Mouse (Mus musculus): ENCODE measurements around the gene Maml1. TPM values are rescaled to one million over a fixed set of nuclear protein-coding genes. Genes with fewer than 3 reads are reported as not detected.
"Not testable (repeated sequence)": the region's sequence is repeated elsewhere in the genome, so short reads cannot be mapped to it uniquely, and the experiment has no call there.

Maml1 gene
- total RNA-seq (2021), result 1 to 10 TPM; 8.4 to 8.5 TPM

GRCm38 (mm10) chr11:50292190-50292855 is at the start of gene Maml1:
TSS of gene Maml1 (minus strand) at chr11:50292311.
- intact Hi-C loops (cut with DNase I), result loop anchor here (5.0 kb wide), 2 partner anchors 60 to 70 kb away; no protein-coding TSS in a partner anchor
- DNase-seq (ENCODE audit: extremely low spot score in 1 of 2, low spot score in 2 of 2), result peak; percentile 98

DNA sequence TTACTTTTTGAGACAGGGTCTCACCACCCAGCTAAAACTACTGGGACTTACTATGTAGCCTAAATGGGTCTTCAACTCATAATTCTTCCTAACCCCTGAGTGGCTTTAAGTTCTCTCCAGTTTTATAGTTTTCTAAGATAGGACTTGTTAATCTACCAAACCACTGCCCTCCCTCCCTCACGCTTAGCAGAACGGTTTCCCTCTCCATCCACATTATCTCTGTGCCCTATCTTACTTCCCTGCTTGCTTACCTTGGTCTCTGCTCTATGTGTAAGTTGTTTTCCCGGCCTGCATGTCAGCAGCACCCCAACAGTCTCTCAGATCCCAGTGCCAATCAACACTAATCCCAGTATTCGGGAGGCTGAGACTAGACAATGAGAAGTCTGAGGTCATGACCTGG is 44.8 kb upstream of the Maml1 start:
- intact Hi-C loops (cut with DNase I), result no loop called here
- no peak for DNase-seq (ENCODE audit: extremely low spot score in 1 of 2, low spot score in 2 of 2)

GRCm38 (mm10) chr11:50336126-50336525 is 44.0 kb upstream of the Maml1 start:
- intact Hi-C loops (cut with DNase I), result no loop called here
- no peak for DNase-seq (ENCODE audit: extremely low spot score in 1 of 2, low spot score in 2 of 2)

DNA sequence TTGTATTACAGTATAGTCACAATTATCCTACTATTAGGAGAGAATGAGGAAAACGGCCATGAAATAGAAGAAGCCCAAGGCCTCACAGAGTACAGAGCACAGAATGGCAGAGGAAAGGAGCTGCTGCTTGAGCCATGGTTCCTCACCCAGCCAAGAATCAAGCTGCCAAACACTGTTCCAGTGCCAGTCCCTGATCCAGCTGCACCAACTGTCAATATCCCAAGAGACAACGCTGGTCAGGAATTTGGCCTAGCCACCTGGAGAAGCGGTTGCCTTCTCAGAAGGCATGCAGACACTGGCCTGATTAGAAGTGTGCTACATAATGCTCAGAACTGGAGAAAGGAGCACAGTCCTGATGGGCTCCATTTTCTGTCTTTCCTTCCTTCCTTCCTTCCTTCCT is 41.1 kb upstream of the Maml1 start:
- DNase-seq (ENCODE audit: extremely low spot score in 1 of 2, low spot score in 2 of 2), result no peak
- intact Hi-C loops (cut with DNase I), result no loop called here

- intact Hi-C loops (cut with DNase I), result loop anchor here (5.0 kb wide), 1 partner anchor 33 kb away; no protein-coding TSS in a partner anchor
- no peak for DNase-seq (ENCODE audit: extremely low spot score in 1 of 2, low spot score in 2 of 2)
These were observed 37.3 kb upstream of the Maml1 start for GRCm38 (mm10) chr11:50329378-50329777.

- intact Hi-C loops (cut with DNase I), result loop anchor here (5.0 kb wide), 1 partner anchor 34 kb away; no protein-coding TSS in a partner anchor
- DNase-seq (ENCODE audit: extremely low spot score in 1 of 2, low spot score in 2 of 2), result no peak
These were observed 36.0 kb upstream of the Maml1 start for GRCm38 (mm10) chr11:50328075-50328625.

DNA sequence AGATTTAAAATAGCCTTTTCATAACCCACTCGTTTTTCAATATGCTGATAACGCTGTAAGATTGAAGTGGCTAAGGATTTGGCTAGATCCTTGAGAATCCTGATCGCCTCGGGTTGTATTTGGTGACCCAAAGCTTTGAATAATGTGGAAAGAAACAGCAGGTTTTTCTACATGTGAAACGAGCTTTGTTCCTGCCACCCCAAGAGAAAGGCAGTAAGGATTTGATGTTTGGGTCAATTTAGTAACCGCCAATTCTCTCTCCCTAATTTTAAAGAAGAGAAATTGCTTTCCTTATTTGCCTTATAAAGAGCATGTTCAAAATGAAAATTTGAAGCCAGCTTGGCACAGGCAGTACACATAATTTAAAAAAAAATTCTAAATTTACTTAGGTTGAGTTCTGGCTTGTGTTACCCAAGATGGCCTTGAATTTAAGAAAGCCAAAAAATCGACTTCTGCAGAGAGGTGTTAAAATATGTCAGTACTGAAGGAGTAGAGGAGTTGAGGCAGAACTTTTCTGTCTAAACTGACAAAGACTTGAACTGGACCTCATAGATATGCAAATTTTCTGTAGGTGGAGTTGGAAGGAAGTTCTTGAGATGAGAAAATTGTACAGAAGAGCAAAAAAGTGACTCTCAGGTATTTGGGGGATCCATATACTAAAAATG is 34.3 kb upstream of the Maml1 start:
- intact Hi-C loops (cut with DNase I), result loop anchor here (5.0 kb wide), 1 partner anchor 36 kb away; no protein-coding TSS in a partner anchor
- no peak for DNase-seq (ENCODE audit: extremely low spot score in 1 of 2, low spot score in 2 of 2)

DNA sequence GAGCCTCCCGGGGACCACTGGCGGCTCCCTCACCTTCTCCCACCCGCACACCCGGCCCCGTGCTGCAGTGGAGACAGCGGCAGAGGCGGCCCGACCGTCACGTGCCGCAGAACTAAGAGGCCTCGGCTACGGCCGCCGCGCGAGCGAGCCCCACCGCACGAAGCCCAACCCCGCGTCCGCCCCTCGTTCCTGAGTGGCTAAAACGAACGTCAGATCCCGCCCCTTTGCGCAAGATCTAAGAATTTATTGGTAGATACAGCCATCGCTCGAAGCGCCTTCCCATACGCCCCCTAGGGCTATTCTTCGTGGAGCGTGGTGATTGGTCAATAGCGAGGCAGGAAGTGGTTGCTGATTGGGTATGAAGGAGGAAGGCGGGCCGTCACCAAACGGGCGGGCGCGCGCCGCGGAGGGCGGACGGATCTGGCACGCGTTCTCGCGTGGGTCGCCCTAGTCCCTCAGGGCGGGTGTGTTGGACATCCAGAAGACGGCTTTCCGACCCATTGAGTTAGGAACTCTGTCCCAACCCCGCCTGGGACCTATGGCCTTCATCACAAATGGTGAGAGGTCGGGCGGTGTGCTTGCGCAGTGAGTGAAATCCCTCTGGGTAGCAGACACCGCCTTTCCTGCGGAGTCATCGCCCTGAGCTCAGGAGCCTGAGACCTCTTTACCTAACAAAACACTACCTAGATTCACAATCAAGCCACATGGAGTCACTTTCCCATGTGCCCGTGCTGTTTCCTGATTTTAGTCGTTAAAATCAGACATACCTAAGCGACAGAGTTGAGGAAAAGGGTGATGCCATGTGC is 33.6 kb upstream of the Maml1 start, which contains the start of gene Canx:
TSS of gene Canx (minus strand) at position 178 of the 806 bp plus-strand sequence.
- intact Hi-C loops (cut with DNase I), result loop anchor here (5.0 kb wide), 1 partner anchor 37 kb away; no protein-coding TSS in a partner anchor
- DNase-seq (ENCODE audit: extremely low spot score in 1 of 2, low spot score in 2 of 2), result peak; percentile 98 to 99

DNA sequence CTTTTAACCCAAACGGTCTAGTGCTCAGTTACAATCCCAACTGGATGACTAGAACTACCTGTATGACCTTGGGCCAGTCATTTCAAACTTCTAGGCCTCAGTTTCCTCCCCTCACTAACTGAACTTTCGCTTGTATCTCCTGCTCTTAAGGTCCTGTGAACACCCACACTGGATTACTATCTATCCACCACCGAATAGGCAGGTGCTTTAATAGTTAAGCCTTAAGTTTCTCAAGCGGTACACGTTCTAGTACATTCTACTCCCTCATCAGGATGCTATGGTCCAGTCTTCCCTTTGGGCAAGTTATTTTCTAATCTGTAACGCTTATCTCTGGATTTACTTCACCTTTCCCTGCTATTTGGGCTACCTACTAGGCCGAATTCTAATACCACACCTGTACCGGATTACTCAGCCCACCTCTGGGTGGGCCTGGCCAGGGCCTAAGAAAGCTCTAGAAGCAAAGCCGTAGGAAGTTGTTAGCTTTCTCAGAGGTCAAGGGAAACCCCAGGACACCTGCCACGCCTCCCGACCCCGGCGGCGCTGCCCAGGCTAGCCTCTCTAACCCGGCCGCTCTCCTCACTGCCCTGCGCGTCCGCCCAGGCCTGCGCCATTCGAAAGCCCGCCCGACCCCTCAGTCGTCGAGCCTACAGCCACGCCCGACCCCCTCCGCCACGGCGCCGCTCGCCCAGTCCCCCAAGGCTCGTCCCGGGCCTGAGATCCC is 32.8 kb upstream of the Maml1 start:
- intact Hi-C loops (cut with DNase I), result loop anchor here (5.0 kb wide), 1 partner anchor 37 kb away; no protein-coding TSS in a partner anchor

DNA sequence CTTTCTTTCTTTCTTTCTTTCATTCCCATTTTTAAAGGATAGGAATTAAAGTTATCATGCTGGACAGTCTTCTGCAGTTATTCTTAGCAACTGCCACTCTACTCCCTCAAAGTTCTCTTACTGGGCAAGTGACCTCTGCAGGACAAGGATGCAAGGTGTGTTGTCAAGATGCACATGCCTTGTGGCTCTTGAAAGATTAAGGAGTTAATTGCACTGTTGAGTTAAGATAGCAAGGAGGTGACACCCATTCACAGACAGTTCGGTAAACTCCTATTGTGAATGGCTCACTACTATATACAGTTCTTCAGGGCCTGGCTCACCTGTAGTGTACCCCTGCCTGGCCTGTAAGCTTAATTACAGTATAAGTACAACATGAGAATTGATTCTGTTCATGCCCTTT is 31.7 kb upstream of the Maml1 start:
- intact Hi-C loops (cut with DNase I), result no loop called here
- DNase-seq (ENCODE audit: extremely low spot score in 1 of 2, low spot score in 2 of 2), result no peak

More for the DNA sequence above, 32.8 kb upstream of the Maml1 start:
- DNase-seq (ENCODE audit: extremely low spot score in 1 of 2, low spot score in 2 of 2), result peak in 1 of 2 experiments; percentile 20

- DNase-seq (ENCODE audit: extremely low spot score in 1 of 2, low spot score in 2 of 2), result no peak
- intact Hi-C loops (cut with DNase I), result no loop called here
These were observed 30.2 kb upstream of the Maml1 start for GRCm38 (mm10) chr11:50322345-50322744.

DNA sequence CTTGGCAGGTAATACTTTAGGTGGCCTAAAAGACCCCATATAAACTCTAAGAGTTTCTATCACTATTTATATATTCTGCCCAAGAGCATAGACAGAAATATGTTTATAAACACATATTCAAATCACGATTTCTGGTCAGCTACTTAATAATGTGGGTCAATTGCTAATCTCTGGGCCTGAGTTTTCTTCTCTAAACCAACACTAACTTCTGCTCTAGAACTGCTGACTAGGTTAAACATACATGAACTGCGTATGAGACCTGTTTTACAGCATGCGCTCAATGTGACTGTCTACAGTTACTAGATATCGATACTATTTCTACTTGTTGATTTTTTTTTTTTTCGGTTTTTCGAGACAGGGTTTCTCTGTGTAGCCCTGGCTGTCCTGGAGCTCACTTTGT is 29.1 kb upstream of the Maml1 start:
- no peak for DNase-seq (ENCODE audit: extremely low spot score in 1 of 2, low spot score in 2 of 2)
- intact Hi-C loops (cut with DNase I), result no loop called here

DNA sequence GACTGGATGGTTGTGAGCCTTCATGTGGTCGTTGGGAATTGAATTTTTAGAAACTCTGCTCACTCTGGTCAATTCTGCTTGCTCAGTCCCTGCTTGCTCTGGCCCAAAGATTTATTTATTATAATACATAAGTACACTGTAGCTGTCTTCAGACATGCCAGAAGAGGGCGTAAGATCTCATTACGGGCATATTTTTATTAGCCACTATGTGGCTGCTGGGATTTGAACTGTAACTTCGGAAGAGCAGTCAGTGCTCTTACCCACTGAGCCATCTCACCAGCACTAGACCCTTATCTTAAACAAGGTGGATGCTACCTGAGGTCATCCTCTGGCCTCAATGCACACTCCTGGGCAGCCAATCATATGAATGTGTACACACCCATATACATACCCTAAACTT is 27.2 kb upstream of the Maml1 start:
- intact Hi-C loops (cut with DNase I); DNase-seq (ENCODE audit: extremely low spot score in 1 of 2, low spot score in 2 of 2): not testable (repeated sequence)

- intact Hi-C loops (cut with DNase I), result no loop called here
- no peak for DNase-seq (ENCODE audit: extremely low spot score in 1 of 2, low spot score in 2 of 2)
These were observed 20.7 kb upstream of the Maml1 start for GRCm38 (mm10) chr11:50312803-50313202.

GRCm38 (mm10) chr11:50303406-50303805 is 11.3 kb upstream of the Maml1 start:
- DNase-seq (ENCODE audit: extremely low spot score in 1 of 2, low spot score in 2 of 2), result no peak
- intact Hi-C loops (cut with DNase I), result no loop called here

GRCm38 (mm10) chr11:50291321-50292165 is 568 bp downstream of the Maml1 start:
- peak; percentile 31 to 63 for DNase-seq (ENCODE audit: extremely low spot score in 1 of 2, low spot score in 2 of 2)
- intact Hi-C loops (cut with DNase I), result loop anchor here (5.0 kb wide), 2 partner anchors 59 to 71 kb away; no protein-coding TSS in a partner anchor

- DNase-seq (ENCODE audit: extremely low spot score in 1 of 2, low spot score in 2 of 2), result no peak
- intact Hi-C loops (cut with DNase I), result loop anchor here (5.0 kb wide), 2 partner anchors 58 to 72 kb away; no protein-coding TSS in a partner anchor
These were observed 1.5 kb downstream of the Maml1 start for GRCm38 (mm10) chr11:50290486-50291225.

All from left cerebral cortex, postnatal 10 days (tissue).